Mouse (Mus musculus): ENCODE data around the gene Ncstn.

The Ncstn gene

GRCm38 (mm10) chr1:172027010-172027808 is 55.4 kb downstream of the Ncstn start:
- peak; percentile 46 for DNase-seq (ENCODE audit: low spot score)

- DNase-seq (ENCODE audit: low spot score): no peak
Measured at GRCm38 (mm10) chr1:172026201-172026901, 56.2 kb downstream of the Ncstn start.

- DNase-seq (ENCODE audit: low spot score): no peak
Measured at GRCm38 (mm10) chr1:172025201-172025904, 57.2 kb downstream of the Ncstn start.

GRCm38 (mm10) chr1:172024140-172024895 is 58.3 kb downstream of the Ncstn start:
- no peak for DNase-seq (ENCODE audit: low spot score)

- no peak for DNase-seq (ENCODE audit: low spot score)
Measured at GRCm38 (mm10) chr1:172019863-172020521, 62.6 kb downstream of the Ncstn start.

GRCm38 (mm10) chr1:172019339-172019738 is 63.3 kb downstream of the Ncstn start:
- no peak for DNase-seq (ENCODE audit: low spot score)

GRCm38 (mm10) chr1:172018336-172019311 is 64.0 kb downstream of the Ncstn start:
- no peak for DNase-seq (ENCODE audit: low spot score)

- no peak for DNase-seq (ENCODE audit: low spot score)
Measured at GRCm38 (mm10) chr1:172017517-172018070, 65.0 kb downstream of the Ncstn start.

GRCm38 (mm10) chr1:172016660-172017516 is 65.7 kb downstream of the Ncstn start:
- DNase-seq (ENCODE audit: low spot score): no peak

- no peak for DNase-seq (ENCODE audit: low spot score)
Measured at GRCm38 (mm10) chr1:172016031-172016430, 66.6 kb downstream of the Ncstn start.
